Comparison of ENCODE assay signal across 26 mouse cellular contexts in genomic region chr12:26754611-26755010, GRCm38 (mm10).
DNase-seq lines count a peak whose midpoint lies in the region; ATAC-seq and TF ChIP-seq lines count a peak whose summit lies in the region.
"Had no signal": no experiment of that assay in that cellular context is flagged by ENCODE, and none has a peak within 500 bp of the region (broad histone marks: within the 10 kb centered on the region; RNA-seq: fewer than 3 reads in every experiment).

No protein-coding gene starts in this region.

- H3K27ac ChIP-seq in forebrain, embryonic 14.5 days (ENCODE audit: low read depth, low read length) = no peak overlapping the region
- H3K27ac ChIP-seq in forebrain, embryonic 10.5 days = no peak overlapping the region
- no peak overlapping the region for H3K27ac ChIP-seq in midbrain, embryonic 14.5 days (replicated peaks; ENCODE audit: low read depth, low read length)
- H3K27ac ChIP-seq in midbrain, postnatal 0 days (ENCODE audit: low read depth, low read length) = no peak overlapping the region
- H3K27ac ChIP-seq: embryonic facial prominence, embryonic 12.5 days; embryonic facial prominence, embryonic 15.5 days; heart, adult 2 months; heart, embryonic 10.5 days; heart, embryonic 13.5 days; hindbrain, embryonic 15.5 days; intestine, embryonic 15.5 days had no signal

- no peaks in the 10 kb centered on the region for H3K9me3 ChIP-seq in forebrain, embryonic 14.5 days (replicated peaks; ENCODE audit: control insufficient read depth, low read length)
- no peaks in the 10 kb centered on the region for H3K9me3 ChIP-seq in forebrain, embryonic 10.5 days
- no peaks in the 10 kb centered on the region for H3K9me3 ChIP-seq in midbrain, embryonic 14.5 days (ENCODE audit: control insufficient read depth, low read length)
- H3K9me3 ChIP-seq in midbrain, postnatal 0 days (ENCODE audit: low read length) = no peaks in the 10 kb centered on the region
- H3K9me3 ChIP-seq: embryonic facial prominence, embryonic 12.5 days; embryonic facial prominence, embryonic 15.5 days; heart, embryonic 10.5 days; heart, embryonic 13.5 days; hindbrain, embryonic 15.5 days; intestine, embryonic 15.5 days had no signal

- no peak overlapping the region for H3K4me3 ChIP-seq in forebrain, embryonic 14.5 days (ENCODE audit: low read depth, low read length)
- H3K4me3 ChIP-seq in forebrain, embryonic 10.5 days = no peak overlapping the region
- H3K4me3 ChIP-seq in midbrain, embryonic 14.5 days (replicated peaks; ENCODE audit: low read depth, low read length) = no peak overlapping the region
- H3K4me3 ChIP-seq in midbrain, postnatal 0 days (ENCODE audit: low read depth, low read length) = no peak overlapping the region
- H3K4me3 ChIP-seq: embryonic facial prominence, embryonic 12.5 days; embryonic facial prominence, embryonic 15.5 days; heart, adult 2 months; heart, embryonic 10.5 days; heart, embryonic 13.5 days; hindbrain, embryonic 15.5 days; intestine, embryonic 15.5 days had no signal

- no peaks in the 10 kb centered on the region for H3K27me3 ChIP-seq in forebrain, embryonic 14.5 days (replicated peaks; ENCODE audit: control insufficient read depth, insufficient read depth, low read length)
- H3K27me3 ChIP-seq in forebrain, embryonic 10.5 days (ENCODE audit: poor library complexity, severe bottlenecking) = no peaks in the 10 kb centered on the region
- H3K27me3 ChIP-seq in midbrain, embryonic 14.5 days (ENCODE audit: control insufficient read depth, insufficient read depth, low read length) = no peaks in the 10 kb centered on the region
- H3K27me3 ChIP-seq in midbrain, postnatal 0 days (ENCODE audit: insufficient read depth, low read length) = no peaks in the 10 kb centered on the region
- H3K27me3 ChIP-seq: embryonic facial prominence, embryonic 12.5 days; embryonic facial prominence, embryonic 15.5 days; heart, embryonic 13.5 days; hindbrain, embryonic 15.5 days; intestine, embryonic 15.5 days had no signal

- H3K4me1 ChIP-seq in forebrain, embryonic 14.5 days (ENCODE audit: control insufficient read depth, insufficient read depth, low read length) = no peaks in the 10 kb centered on the region
- peaks cover 10% of the 10 kb centered on the region for H3K4me1 ChIP-seq in forebrain, embryonic 10.5 days
- H3K4me1 ChIP-seq in midbrain, embryonic 14.5 days (ENCODE audit: control insufficient read depth, insufficient read depth, low read length) = no peaks in the 10 kb centered on the region
- no peaks in the 10 kb centered on the region for H3K4me1 ChIP-seq in midbrain, postnatal 0 days (ENCODE audit: insufficient read depth, low read length)
- H3K4me1 ChIP-seq: embryonic facial prominence, embryonic 12.5 days; embryonic facial prominence, embryonic 15.5 days; heart, embryonic 10.5 days; heart, embryonic 13.5 days; intestine, embryonic 15.5 days had no signal

- no peaks in the 10 kb centered on the region for H3K36me3 ChIP-seq in forebrain, embryonic 14.5 days (ENCODE audit: control insufficient read depth, insufficient read depth, low read length)
- H3K36me3 ChIP-seq in forebrain, embryonic 10.5 days (replicated peaks) = no peaks in the 10 kb centered on the region
- H3K36me3 ChIP-seq in midbrain, embryonic 14.5 days (ENCODE audit: control insufficient read depth, insufficient read depth, low read length) = no peaks in the 10 kb centered on the region
- no peaks in the 10 kb centered on the region for H3K36me3 ChIP-seq in midbrain, postnatal 0 days (ENCODE audit: insufficient read depth, low read length)
- H3K36me3 ChIP-seq: embryonic facial prominence, embryonic 12.5 days; embryonic facial prominence, embryonic 15.5 days; heart, embryonic 10.5 days; heart, embryonic 13.5 days; hindbrain, embryonic 15.5 days; intestine, embryonic 15.5 days had no signal

- 74% methylated on average over 2 of the region's 2 CpGs for WGBS in forebrain, embryonic 14.5 days
- 87% methylated on average over 2 of the region's 2 CpGs for WGBS in forebrain, embryonic 10.5 days
- 69% methylated on average over 2 of the region's 2 CpGs for WGBS in midbrain, embryonic 14.5 days
- 53% methylated on average over 2 of the region's 2 CpGs for WGBS in midbrain, postnatal 0 days

- no peak for ATAC-seq in forebrain, embryonic 14.5 days
- ATAC-seq in midbrain, embryonic 14.5 days (ENCODE audit: low FRiP score, low TSS enrichment) = no peak
- no peak for ATAC-seq in midbrain, postnatal 0 days (ENCODE audit: low FRiP score)
- ATAC-seq: CD4-positive, CD25-positive, alpha-beta regulatory T cell, adult 4 months; forebrain, embryonic 16.5 days; intestine, embryonic 15.5 days had no signal

- TF ChIP-seq CTCF in midbrain, postnatal 0 days (IDR thresholded peaks at IDR 0.05) = no peak

- DNase-seq in forebrain, embryonic 14.5 days (ENCODE audit: low spot score) = peak; percentile 47
- DNase-seq in forebrain, embryonic 10.5 days (ENCODE audit: extremely low spot score, low spot score) = no peak
- peak; percentile 56 for DNase-seq in midbrain, embryonic 14.5 days
- no peak for DNase-seq in midbrain, postnatal 0 days (ENCODE audit: low spot score)
- peak; percentile 52 for DNase-seq in retina, embryonic 14.5 days (ENCODE audit: low spot score)
- DNase-seq in thymus, postnatal 25 days = no peak
- DNase-seq: adrenal gland, adult 2 months; adrenal gland, postnatal 14 days; cerebellum, adult 11-12 months; cerebellum, adult 8-10 months; cerebellum, postnatal 10 days; cerebellum, postnatal 36 days; embryo, embryonic 11 days; gastrocnemius, postnatal 10 days; gastrocnemius, postnatal 36 days; heart, adult 2 months; heart, postnatal 14 days; heart, postnatal 4 days had no signal

- H3K9ac ChIP-seq in forebrain, embryonic 14.5 days (ENCODE audit: low read length) = no peak overlapping the region
- H3K9ac ChIP-seq in midbrain, embryonic 14.5 days (replicated peaks; ENCODE audit: low read length) = no peak overlapping the region
- no peak overlapping the region for H3K9ac ChIP-seq in midbrain, postnatal 0 days (replicated peaks; ENCODE audit: low read length, poor library complexity, severe bottlenecking)
- H3K9ac ChIP-seq: embryonic facial prominence, embryonic 12.5 days; embryonic facial prominence, embryonic 15.5 days; heart, embryonic 13.5 days; hindbrain, embryonic 15.5 days; intestine, embryonic 15.5 days had no signal

- H3K4me2 ChIP-seq in forebrain, embryonic 14.5 days (ENCODE audit: low read length) = no peak overlapping the region
- no peak overlapping the region for H3K4me2 ChIP-seq in midbrain, embryonic 14.5 days (ENCODE audit: low read length)
- no peak overlapping the region for H3K4me2 ChIP-seq in midbrain, postnatal 0 days (ENCODE audit: low read depth, low read length, poor library complexity, severe bottlenecking)
- H3K4me2 ChIP-seq: embryonic facial prominence, embryonic 12.5 days; embryonic facial prominence, embryonic 15.5 days; heart, embryonic 13.5 days; hindbrain, embryonic 15.5 days; intestine, embryonic 15.5 days had no signal

Comparison
In these comparisons a context has a peak if more than half of its experiments do, and no peak if none do; other contexts are left out.
1. DNase-seq: peak in forebrain, embryonic 14.5 days (single experiment), midbrain, embryonic 14.5 days (single experiment) and retina, embryonic 14.5 days (single experiment); none in forebrain, embryonic 10.5 days (single experiment), midbrain, postnatal 0 days (single experiment) and thymus, postnatal 25 days (single experiment).